Mouse (Mus musculus) hematopoietic stem cell, adult 5-6 weeks (primary cell): Measurements from ENCODE around the gene Dusp16. TPM values are rescaled to one million over a fixed set of nuclear protein-coding genes. Genes with fewer than 3 reads are reported as not detected.
"Not testable (repeated sequence)": the region's sequence is repeated elsewhere in the genome, so short reads cannot be mapped to it uniquely, and the experiment has no call there.

Experiments
- ATAC-seq, 2 experiments: fragments of 125-278 bp in 1 of 2; replicated peaks in 1 of 2; 2 replicates each; pipeline ENCODE4 v1.8.0; 2016 to 2017; ENCODE audit warnings: inconsistent platforms in 2 of 2, mild to moderate bottlenecking in 2 of 2, moderate number of reproducible peaks in 2 of 2, low read depth in 1 of 2, moderate TSS enrichment in 1 of 2; ENCODE audit not compliant: low FRiP score in 2 of 2, poor library complexity in 2 of 2, severe bottlenecking in 2 of 2, insufficient read depth in 1 of 2, low TSS enrichment in 1 of 2
- total RNA-seq: library from RNA; stranded (forward); fragments of 172-1452, 232-1000 nt; gene quantifications from 2 replicates; pipeline ENCODE4 v1.2.3, GENCODE M21; 2017

Dusp16 gene
- total RNA-seq, 1 experiment from 2014 or later: 18.8 TPM

- no peak for ATAC-seq
Observed at GRCm38 (mm10) chr6:134685040-134685439, 107.4 kb downstream of the Dusp16 start.

- ATAC-seq: no peak
Observed at GRCm38 (mm10) chr6:134684354-134684915, 108.0 kb downstream of the Dusp16 start.

DNA sequence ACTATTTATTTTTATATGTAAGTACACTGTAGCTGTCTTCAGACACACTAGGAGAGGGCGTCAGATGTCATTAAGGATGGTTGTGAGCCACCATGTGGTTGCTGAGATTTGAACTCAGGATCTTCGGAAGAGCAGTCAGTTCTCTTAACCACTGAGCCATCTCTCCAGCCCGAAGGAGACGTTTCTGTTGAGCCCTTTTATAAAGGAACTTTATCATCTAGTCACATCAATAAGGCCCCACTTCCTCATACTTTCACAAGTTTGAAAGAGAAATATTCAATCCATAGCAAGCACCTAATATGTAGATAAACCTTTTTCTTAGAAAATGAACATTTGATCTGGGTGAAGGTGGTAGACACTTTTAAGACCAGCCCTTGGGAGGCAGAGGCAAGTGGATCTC, 113.1 kb downstream of the Dusp16 start:
- ATAC-seq: not testable (repeated sequence)

DNA sequence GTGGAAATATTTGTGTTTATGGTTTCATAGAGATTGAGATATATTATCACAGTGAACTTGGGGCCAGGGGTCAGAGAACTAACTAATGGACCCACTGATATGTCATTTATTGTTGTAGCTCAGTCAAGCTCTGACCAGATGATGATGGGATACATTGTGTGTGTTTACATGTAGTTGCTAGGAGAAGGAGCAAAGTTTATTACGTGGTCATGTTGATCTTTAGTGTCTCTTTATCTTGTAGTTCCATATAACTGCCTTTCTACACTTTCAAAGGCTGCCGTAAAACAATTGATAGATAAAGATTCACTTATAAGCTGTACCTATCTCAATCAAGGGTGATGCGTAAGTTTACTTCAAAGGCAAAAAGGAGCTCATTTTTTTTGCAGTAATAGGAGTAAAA, 114.4 kb downstream of the Dusp16 start:
- no peak; a peak in 1 of 4 replicates for ATAC-seq

- ATAC-seq: no peak
Observed at GRCm38 (mm10) chr6:134677504-134677903, 114.9 kb downstream of the Dusp16 start.

DNA sequence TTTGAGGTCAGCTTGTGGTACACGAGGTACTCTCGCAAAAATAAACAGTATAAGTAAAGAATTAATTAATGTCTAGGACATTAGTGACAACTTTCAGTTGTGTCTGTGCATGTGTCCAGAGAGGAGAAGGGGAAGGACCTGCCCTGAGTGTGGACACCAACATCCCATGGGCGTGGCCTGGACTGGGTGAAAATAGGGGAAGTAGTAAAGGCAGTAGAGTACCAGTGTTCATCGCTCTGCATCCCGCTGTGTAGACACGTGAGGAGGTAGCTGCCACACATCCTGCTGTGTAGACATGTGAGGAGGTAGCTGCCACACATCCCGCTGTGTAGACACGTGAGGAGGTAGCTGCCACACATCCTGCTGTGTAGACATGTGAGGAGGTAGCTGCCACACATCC, 118.7 kb downstream of the Dusp16 start:
- ATAC-seq: peak; percentile 80 to 91

DNA sequence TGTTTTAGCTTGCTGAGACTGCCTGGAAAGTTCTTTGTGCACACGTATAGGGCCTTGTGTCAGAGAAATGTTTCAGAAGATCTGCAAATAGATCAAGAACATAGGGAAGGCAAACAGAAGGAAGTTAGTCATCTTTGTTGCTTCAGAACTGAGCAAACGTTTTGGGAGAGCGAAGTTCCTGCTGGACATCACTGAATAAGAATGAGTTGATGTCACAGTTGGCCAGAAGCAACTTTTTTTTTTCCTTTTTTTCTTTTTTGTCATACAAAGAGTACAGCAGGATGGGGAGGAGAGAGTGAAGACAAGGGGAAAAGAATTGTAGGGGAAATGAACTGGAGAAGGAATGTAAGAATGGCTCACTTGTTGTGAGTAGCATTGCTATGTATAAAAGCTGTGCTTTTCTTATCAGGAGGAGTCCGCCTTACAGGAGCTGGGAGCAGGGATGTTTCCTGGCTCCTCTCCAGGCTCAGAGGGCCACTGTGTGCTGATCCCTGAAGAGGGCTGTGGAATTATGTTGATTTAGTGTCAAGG, 121.5 kb downstream of the Dusp16 start:
- ATAC-seq: no peak

- no peak for ATAC-seq
Observed at GRCm38 (mm10) chr6:134669179-134669865, 123.1 kb downstream of the Dusp16 start.

DNA sequence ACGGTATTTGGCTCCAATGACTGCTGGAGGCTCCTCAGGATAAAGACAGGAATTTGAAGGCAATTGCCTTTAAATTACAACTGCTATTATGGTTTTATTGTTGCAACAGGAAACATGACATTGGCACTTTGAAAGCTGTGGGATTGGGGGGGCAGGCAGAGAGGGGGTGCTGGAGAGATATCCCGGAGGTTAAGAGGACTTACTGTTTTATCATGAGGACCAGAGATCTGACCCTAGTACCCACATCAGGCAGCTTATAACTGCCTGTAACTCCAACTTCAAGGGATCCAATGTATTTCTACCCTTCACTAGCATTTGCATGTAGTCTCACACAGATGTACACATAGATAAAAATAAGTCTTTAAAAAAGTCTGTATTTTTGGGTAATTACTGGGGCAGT, 123.9 kb downstream of the Dusp16 start:
- ATAC-seq: peak; percentile 8 to 12; a peak in 1 of 4 replicates

DNA sequence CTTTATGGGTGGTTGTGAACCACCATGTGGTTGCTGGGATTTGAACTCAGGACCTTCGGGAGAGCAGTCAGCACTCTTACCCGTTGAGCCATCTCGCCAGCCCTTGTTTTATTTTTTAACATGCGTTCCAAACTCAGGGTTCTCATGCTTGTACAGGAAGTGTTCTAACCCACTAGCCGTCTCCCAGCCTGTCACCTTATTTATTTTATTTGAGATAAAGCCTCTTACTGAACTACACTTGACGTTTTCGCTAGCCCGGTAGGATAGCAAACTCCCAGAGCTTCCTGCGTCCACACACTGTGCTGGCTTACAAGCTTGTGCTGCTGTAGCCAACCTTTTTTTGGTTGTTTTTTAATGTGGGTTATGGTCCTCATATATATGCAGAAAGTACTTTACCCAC, 126.6 kb downstream of the Dusp16 start:
- no peak for ATAC-seq

Other genes starting within 250 kb of the Dusp16 start
- 72.1 and 75.6 TPM in 2 replicates for gene Lrp6, start 225.7 kb downstream of the Dusp16 start, total RNA-seq
- 10.1 and 11.1 TPM in 2 replicates for gene Mansc1, start 160.1 kb downstream of the Dusp16 start, total RNA-seq
- gene Borcs5, start 153.1 kb downstream of the Dusp16 start, total RNA-seq: 7.8 and 8.5 TPM in 2 replicates
- 12.0 and 15.4 TPM in 2 replicates for gene Crebl2, start 37.5 kb upstream of the Dusp16 start, total RNA-seq
- gene Gpr19, start 106.0 kb upstream of the Dusp16 start, total RNA-seq: 4.6 and 9.9 TPM in 2 replicates
- 74.5 and 98.0 TPM in 2 replicates for gene Cdkn1b, start 127.8 kb upstream of the Dusp16 start, total RNA-seq
- gene Apold1, start 189.1 kb upstream of the Dusp16 start, total RNA-seq: 0.94 and 2.0 TPM in 2 replicates
- gene Ddx47, start 219.0 kb upstream of the Dusp16 start, total RNA-seq: 127 and 132 TPM in 2 replicates